Mouse (Mus musculus) gastrocnemius, postnatal 14 days (tissue): ENCODE measurements around the gene Misp. TPM values are rescaled to one million over a fixed set of nuclear protein-coding genes. Genes with fewer than 3 reads are reported as not detected.

Experiments used
- DNase-seq: peaks from one replicate; pipeline ENCODE4 v3.0.0; 2021; ENCODE audit warnings: mixed read lengths
- intact Hi-C: fragments of 180-260 bp; cut with DNase I; formaldehyde crosslinking; loops from one replicate; pipeline ENCODE4 v1.15.1; 2025; ENCODE audit warnings: low total_unique reads
- total RNA-seq, 2 experiments: library from RNA; stranded (reverse); gene quantifications; 2 replicates each; pipeline ENCODE4 v1.2.3; 2021

The Misp gene
- total RNA-seq, 2 experiments from 2014 or later: 0.35 TPM; not detected in 1

GRCm38 (mm10) chr10:79793738-79794490 is 26.9 kb upstream of the Misp start:
- intact Hi-C loops: no loop called here
- no peak for DNase-seq

- DNase-seq: peak; percentile 84
- intact Hi-C loops: no loop called here
These were observed 26.3 kb upstream of the Misp start for GRCm38 (mm10) chr10:79794491-79794931.

GRCm38 (mm10) chr10:79795905-79796304 is 24.9 kb upstream of the Misp start:
- DNase-seq: no peak

GRCm38 (mm10) chr10:79797326-79797725 is 23.5 kb upstream of the Misp start:
- intact Hi-C loops: no loop called here
- peak; percentile 49 for DNase-seq

More at GRCm38 (mm10) chr10:79795905-79796304, 24.9 kb upstream of the Misp start:
- intact Hi-C loops: no loop called here

GRCm38 (mm10) chr10:79798289-79798928 is 22.4 kb upstream of the Misp start:
- intact Hi-C loops: no loop called here
- DNase-seq: no peak

- intact Hi-C loops: no loop called here
- DNase-seq: no peak
These were observed 20.3 kb upstream of the Misp start for GRCm38 (mm10) chr10:79800508-79800907.

- DNase-seq: no peak
- intact Hi-C loops: no loop called here
These were observed 19.0 kb upstream of the Misp start for GRCm38 (mm10) chr10:79801837-79802236.

GRCm38 (mm10) chr10:79802331-79802971 is 18.3 kb upstream of the Misp start:
- intact Hi-C loops: no loop called here

GRCm38 (mm10) chr10:79803716-79804323 is 17.0 kb upstream of the Misp start:
- intact Hi-C loops: no loop called here
- DNase-seq: no peak

More at GRCm38 (mm10) chr10:79802331-79802971, 18.3 kb upstream of the Misp start:
- peak; percentile 69 for DNase-seq

GRCm38 (mm10) chr10:79805636-79806035 is 15.2 kb upstream of the Misp start:
- intact Hi-C loops: no loop called here
- DNase-seq: no peak

- intact Hi-C loops: no loop called here
- DNase-seq: no peak
These were observed 14.5 kb upstream of the Misp start for GRCm38 (mm10) chr10:79806331-79806730.

- no peak for DNase-seq
- intact Hi-C loops: no loop called here
These were observed 13.8 kb upstream of the Misp start for GRCm38 (mm10) chr10:79806972-79807371.

- intact Hi-C loops: no loop called here
- no peak for DNase-seq
These were observed 13.0 kb upstream of the Misp start for GRCm38 (mm10) chr10:79807826-79808225.

GRCm38 (mm10) chr10:79808728-79809127 is 12.1 kb upstream of the Misp start:
- intact Hi-C loops: no loop called here
- DNase-seq: no peak

- peak; percentile 72 for DNase-seq
- intact Hi-C loops: no loop called here
These were observed 8.8 kb upstream of the Misp start for GRCm38 (mm10) chr10:79811736-79812637.

GRCm38 (mm10) chr10:79814271-79814842 is 6.4 kb upstream of the Misp start:
- no peak for DNase-seq
- intact Hi-C loops: no loop called here

GRCm38 (mm10) chr10:79815671-79816494 is 4.9 kb upstream of the Misp start:
- intact Hi-C loops: no loop called here
- no peak for DNase-seq

GRCm38 (mm10) chr10:79817111-79817510 is 3.7 kb upstream of the Misp start:
- no peak for DNase-seq
- intact Hi-C loops: no loop called here
